Comparison of ENCODE assay signal across 8 mouse cellular contexts in genomic region chr9:120583314-120583713, GRCm38 (mm10). TPM values are rescaled to one million over a fixed set of nuclear protein-coding genes. Genes with fewer than 3 reads are reported as not detected.
DNase-seq lines count a peak whose midpoint lies in the region; ATAC-seq and TF ChIP-seq lines count a peak whose summit lies in the region.

No protein-coding gene starts in this region.

- no peaks in the 10 kb centered on the region for H3K27me3 ChIP-seq in embryonic facial prominence, embryonic 13.5 days
- no peaks in the 10 kb centered on the region for H3K27me3 ChIP-seq in intestine, embryonic 15.5 days (replicated peaks)
- H3K27me3 ChIP-seq in neural tube, embryonic 14.5 days (ENCODE audit: control insufficient read depth, insufficient read depth, low read length), result no peaks in the 10 kb centered on the region
- H3K27me3 ChIP-seq in kidney, adult 2 months (replicated peaks; ENCODE audit: control insufficient read depth, insufficient read depth, low read length), result no peaks in the 10 kb centered on the region

- no peak for ATAC-seq in embryonic facial prominence, embryonic 13.5 days (ENCODE audit: insufficient number of reproducible peaks, insufficient read depth, low FRiP score, low TSS enrichment, low read depth)
- no peak for ATAC-seq in intestine, embryonic 15.5 days
- ATAC-seq in neural tube, embryonic 14.5 days (ENCODE audit: low read depth), result no peak

- peak overlapping the region; percentile 84 for H3K4me2 ChIP-seq in embryonic facial prominence, embryonic 13.5 days
- peak overlapping the region; percentile 85 for H3K4me2 ChIP-seq in intestine, embryonic 15.5 days (replicated peaks)
- H3K4me2 ChIP-seq in neural tube, embryonic 14.5 days (ENCODE audit: low read depth, low read length), result peak overlapping the region; percentile 53; the same call in 1 of the 2 replicates

- H3K27ac ChIP-seq in layer of hippocampus, adult 2 months, result peak overlapping the region; percentile 85; the same call in 1 of the 2 replicates
- no peak overlapping the region for H3K27ac ChIP-seq in embryonic facial prominence, embryonic 13.5 days
- no peak overlapping the region for H3K27ac ChIP-seq in intestine, embryonic 15.5 days
- no peak overlapping the region for H3K27ac ChIP-seq in neural tube, embryonic 14.5 days (ENCODE audit: low read depth, low read length)
- no peak overlapping the region for H3K27ac ChIP-seq in left cerebral cortex, adult 2 months
- H3K27ac ChIP-seq in kidney, adult 2 months (ENCODE audit: insufficient read depth, low read depth, low read length), result no peak overlapping the region

- H3K4me3 ChIP-seq in layer of hippocampus, adult 2 months, result no peak overlapping the region
- H3K4me3 ChIP-seq in embryonic facial prominence, embryonic 13.5 days, result peak overlapping the region; percentile 44; the same call in 1 of the 2 replicates
- H3K4me3 ChIP-seq in intestine, embryonic 15.5 days (replicated peaks), result no peak overlapping the region
- H3K4me3 ChIP-seq in neural tube, embryonic 14.5 days (ENCODE audit: low read depth, low read length), result no peak overlapping the region
- no peak overlapping the region for H3K4me3 ChIP-seq in left cerebral cortex, adult 2 months
- no peak overlapping the region for H3K4me3 ChIP-seq in kidney, adult 2 months (ENCODE audit: insufficient read depth, low read depth, low read length)

- intact Hi-C loops in left cerebral cortex, adult 2 months (cut with DNase I), result loop anchor here (5.0 kb wide), 1 partner anchor 659 kb away; no protein-coding TSS in a partner anchor

- H3K36me3 ChIP-seq in embryonic facial prominence, embryonic 13.5 days, result no peaks in the 10 kb centered on the region
- no peaks in the 10 kb centered on the region for H3K36me3 ChIP-seq in intestine, embryonic 15.5 days
- no peaks in the 10 kb centered on the region for H3K36me3 ChIP-seq in neural tube, embryonic 14.5 days (ENCODE audit: control insufficient read depth, insufficient read depth, low read length)
- no peaks in the 10 kb centered on the region for H3K36me3 ChIP-seq in kidney, adult 2 months (ENCODE audit: control insufficient read depth, insufficient read depth, low read length)

- peaks cover 15% of the 10 kb centered on the region for H3K4me1 ChIP-seq in embryonic facial prominence, embryonic 13.5 days
- H3K4me1 ChIP-seq in intestine, embryonic 15.5 days (replicated peaks), result peaks cover 10% of the 10 kb centered on the region; the same call in 1 of the 2 replicates
- 0 out of 2 replicates have a peak, but pooled peaks cover 6% of the 10 kb centered on the region for H3K4me1 ChIP-seq in neural tube, embryonic 14.5 days (ENCODE audit: control insufficient read depth, insufficient read depth, low read length)
- no peaks in the 10 kb centered on the region; the same call in 1 of the 2 replicates for H3K4me1 ChIP-seq in kidney, adult 2 months (ENCODE audit: control insufficient read depth, insufficient read depth, low read length)

- 75% methylated on average over 3 of the region's 3 CpGs for WGBS in embryonic facial prominence, embryonic 13.5 days
- WGBS in intestine, embryonic 15.5 days, result 79% methylated on average over 3 of the region's 3 CpGs
- 76% methylated on average over 3 of the region's 3 CpGs for WGBS in neural tube, embryonic 14.5 days
- WGBS in kidney, adult 2 months, result 87% methylated on average over 3 of the region's 3 CpGs

- no peak for TF ChIP-seq POLR2A in kidney, adult 2 months (IDR thresholded peaks at IDR 0.05; ENCODE audit: low read depth, low read length)

- H3K9me3 ChIP-seq in embryonic facial prominence, embryonic 13.5 days, result no peaks in the 10 kb centered on the region
- no peaks in the 10 kb centered on the region for H3K9me3 ChIP-seq in intestine, embryonic 15.5 days
- no peaks in the 10 kb centered on the region for H3K9me3 ChIP-seq in neural tube, embryonic 14.5 days (ENCODE audit: control insufficient read depth, low read length)

- no peak for DNase-seq in layer of hippocampus, adult 2 months (ENCODE audit: low spot score in 2 of 2)
- DNase-seq in layer of hippocampus, postnatal 10 days (ENCODE audit: low spot score in 2 of 2), result no peak
- no peak for DNase-seq in left cerebral cortex, adult 2 months (ENCODE audit: extremely low spot score in 1 of 2, low spot score in 2 of 2)
- no peak for DNase-seq in kidney, adult 2 months
- no peak for DNase-seq in kidney, postnatal 25 days

- TF ChIP-seq CTCF in layer of hippocampus, adult 2 months (conservative IDR thresholded peaks at IDR 0.05), result 0 out of 2 replicates have a peak, but pooled peaks have one; percentile 16
- TF ChIP-seq CTCF in left cerebral cortex, adult 2 months (IDR thresholded peaks at IDR 0.05), result no peak
- TF ChIP-seq CTCF in kidney, adult 2 months (conservative IDR thresholded peaks at IDR 0.05; ENCODE audit: insufficient read depth, insufficient read length, low read depth, low read length), result no peak

- H3K9ac ChIP-seq in embryonic facial prominence, embryonic 13.5 days, result peak overlapping the region; percentile 73; the same call in 1 of the 2 replicates
- peak overlapping the region; percentile 46; the same call in 1 of the 2 replicates for H3K9ac ChIP-seq in intestine, embryonic 15.5 days
- 0 out of 2 replicates have a peak overlapping the region, but pooled peaks have one; percentile 42 for H3K9ac ChIP-seq in neural tube, embryonic 14.5 days (replicated peaks; ENCODE audit: low read depth, low read length)

RNA-seq across cellular contexts. Expression of gene Rpl14, which starts 12.1 kb away (rescaled TPM):
- 100 to 1,000 TPM; 318 to 323 TPM for total RNA-seq in layer of hippocampus, adult 2 months (2021)
- 100 to 1,000 TPM; 340 to 352 TPM for total RNA-seq in layer of hippocampus, postnatal 10 days (2021)
- 771 and 950 TPM in 2 replicates for polyA plus RNA-seq in embryonic facial prominence, embryonic 13.5 days (2015; fragmentation: Nextera tagmentation; extraction: Ambion mirVana)
- polyA plus RNA-seq in intestine, embryonic 15.5 days (2015; fragmentation: Nextera tagmentation; extraction: Ambion mirVana), result 818 and 905 TPM in 2 replicates
- polyA plus RNA-seq in neural tube, embryonic 14.5 days (2014; fragmentation: Nextera tagmentation; extraction: Ambion mirVana), result 488 and 509 TPM in 2 replicates
- 100 to 1,000 TPM; 268 to 280 TPM for total RNA-seq in left cerebral cortex, adult 2 months (2021)
- 389 and 411 TPM in 2 replicates for polyA plus RNA-seq in kidney, adult 2 months (2012; rRNA removed)

RNA-seq across cellular contexts. Expression of gene Entpd3, which starts 43.7 kb away (rescaled TPM):
- total RNA-seq in layer of hippocampus, adult 2 months (2021), result 1 to 10 TPM; 7.6 to 7.7 TPM
- total RNA-seq in layer of hippocampus, postnatal 10 days (2021), result 1 to 10 TPM; 3.9 to 4.1 TPM
- polyA plus RNA-seq in embryonic facial prominence, embryonic 13.5 days (2015; fragmentation: Nextera tagmentation; extraction: Ambion mirVana), result 5.8 and 6.7 TPM in 2 replicates
- polyA plus RNA-seq in intestine, embryonic 15.5 days (2015; fragmentation: Nextera tagmentation; extraction: Ambion mirVana), result 2.2 TPM in 2 replicates
- 3.4 and 6.1 TPM in 2 replicates for polyA plus RNA-seq in neural tube, embryonic 14.5 days (2014; fragmentation: Nextera tagmentation; extraction: Ambion mirVana)
- total RNA-seq in left cerebral cortex, adult 2 months (2021), result 1 to 10 TPM; 4.9 to 8.1 TPM
- 0.53 and 0.64 TPM in 2 replicates for polyA plus RNA-seq in kidney, adult 2 months (2012; rRNA removed)
